Mouse (Mus musculus) c-Kit-positive CD71-positive TER-119-positive erythroid progenitor cells, embryonic 14.5 days (primary cell): ENCODE measurements around the gene Tyrp1.

Experiments
- DNase-seq: peaks from one replicate; pipeline ENCODE4 v3.0.0-alpha.2; 2013; ENCODE audit warnings: low spot score

Tyrp1 gene

GRCm38 (mm10) chr4:80834050-80834449, at the start of gene Tyrp1:
Tyrp1 (plus strand) TSS chr4:80834123.
- DNase-seq = no peak

- DNase-seq = no peak
Observed at GRCm38 (mm10) chr4:80788339-80788738, 45.6 kb upstream of the Tyrp1 start.

DNA sequence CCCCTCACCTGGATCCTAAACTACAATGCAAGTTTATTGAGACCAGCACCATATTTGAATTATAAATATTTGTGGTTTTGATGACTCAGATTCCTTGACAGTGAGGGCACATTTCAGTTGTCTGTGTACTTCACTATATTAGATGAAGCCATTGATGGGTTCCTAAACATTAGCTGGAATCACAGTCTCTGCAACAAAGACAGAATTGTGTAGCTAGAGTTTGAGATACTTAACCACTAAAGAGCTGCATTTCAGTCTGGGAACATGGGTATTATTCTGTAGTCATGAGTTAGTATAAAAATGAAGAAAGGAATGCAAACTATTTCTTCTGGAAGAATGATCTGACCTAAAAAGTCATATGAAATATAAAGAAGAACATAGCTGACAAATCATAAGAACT, 14.4 kb upstream of the Tyrp1 start:
- no peak for DNase-seq

- no peak for DNase-seq
Observed at GRCm38 (mm10) chr4:80821945-80822344, 12.0 kb upstream of the Tyrp1 start.

DNA sequence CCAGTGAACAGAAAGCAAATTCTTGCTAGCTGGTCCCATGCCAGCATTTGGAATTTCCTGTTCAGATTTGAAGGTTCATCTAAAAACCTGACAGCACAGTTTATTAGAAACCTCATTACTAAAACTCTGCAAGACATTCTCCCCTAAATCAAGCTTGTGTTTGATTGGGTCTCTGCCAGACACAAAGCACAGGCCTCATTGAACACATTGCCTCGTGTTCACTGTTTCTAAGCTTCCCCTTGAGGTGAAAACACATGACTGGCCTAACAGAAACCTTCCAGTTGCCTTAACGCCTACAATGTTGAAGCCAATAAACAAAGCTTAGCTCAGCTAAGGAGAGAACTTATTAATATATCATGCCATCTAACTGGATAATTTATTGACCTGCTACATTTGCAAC, 5.7 kb upstream of the Tyrp1 start:
- no peak for DNase-seq

DNA sequence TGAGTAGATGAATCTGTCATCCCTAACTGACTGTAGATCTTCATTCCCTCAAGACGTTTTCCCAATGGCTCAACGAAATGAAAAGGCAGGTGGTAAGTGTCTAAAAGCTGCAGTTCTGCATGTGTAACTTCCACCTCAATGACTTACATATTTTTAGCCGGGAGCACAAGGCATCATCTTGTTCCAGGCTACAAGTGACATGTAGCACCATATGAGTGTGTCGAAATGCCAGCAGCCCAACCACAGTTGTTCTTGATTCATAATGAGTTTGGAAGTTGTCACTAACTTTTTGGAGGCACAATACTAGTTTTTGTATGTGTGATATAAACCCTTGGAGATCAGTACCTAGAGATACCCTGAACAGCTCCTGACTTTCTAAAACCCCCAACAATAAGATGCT, 5.4 kb downstream of the Tyrp1 start:
- no peak for DNase-seq

DNA sequence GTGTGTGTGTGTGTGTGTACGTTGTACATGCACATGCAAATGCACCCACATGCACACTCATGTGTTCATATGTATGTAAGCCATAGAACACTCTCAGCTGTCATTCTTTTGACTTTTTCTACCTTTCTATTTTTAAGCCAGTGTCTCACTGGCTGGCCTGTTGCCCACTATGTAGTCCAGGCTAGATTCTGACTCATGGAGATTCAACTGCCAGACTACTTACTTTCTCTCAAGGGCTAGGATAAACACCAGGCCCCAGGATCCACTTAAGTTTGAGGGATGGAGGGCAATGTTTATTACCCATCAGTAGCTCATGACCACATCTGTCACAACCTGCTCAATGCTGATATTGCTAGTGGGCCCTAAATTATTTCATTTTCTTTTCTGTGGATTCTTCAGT, 8.1 kb downstream of the Tyrp1 start:
- DNase-seq = no peak

- no peak for DNase-seq
Observed at GRCm38 (mm10) chr4:80843752-80844151, 9.8 kb downstream of the Tyrp1 start.

DNA sequence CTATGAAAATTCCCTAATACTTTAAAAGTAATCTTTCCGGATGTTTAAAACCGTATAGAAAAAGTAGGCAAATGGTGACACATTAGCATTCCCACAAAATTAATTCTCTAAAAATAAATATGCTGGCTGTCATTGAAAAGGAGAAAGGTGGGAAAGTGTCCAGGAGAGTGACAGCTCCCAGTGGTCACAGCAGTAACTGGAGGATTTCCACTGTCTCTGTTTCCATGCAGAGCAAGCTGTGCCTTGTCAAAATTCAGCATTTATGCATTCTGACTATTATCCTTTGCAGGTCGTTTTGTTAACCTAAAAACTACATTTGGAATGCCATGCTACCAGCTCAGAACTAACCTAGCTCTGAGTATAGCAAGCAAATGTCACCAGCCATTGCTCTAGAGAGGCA, 12.1 kb downstream of the Tyrp1 start:
- DNase-seq = no peak

DNA sequence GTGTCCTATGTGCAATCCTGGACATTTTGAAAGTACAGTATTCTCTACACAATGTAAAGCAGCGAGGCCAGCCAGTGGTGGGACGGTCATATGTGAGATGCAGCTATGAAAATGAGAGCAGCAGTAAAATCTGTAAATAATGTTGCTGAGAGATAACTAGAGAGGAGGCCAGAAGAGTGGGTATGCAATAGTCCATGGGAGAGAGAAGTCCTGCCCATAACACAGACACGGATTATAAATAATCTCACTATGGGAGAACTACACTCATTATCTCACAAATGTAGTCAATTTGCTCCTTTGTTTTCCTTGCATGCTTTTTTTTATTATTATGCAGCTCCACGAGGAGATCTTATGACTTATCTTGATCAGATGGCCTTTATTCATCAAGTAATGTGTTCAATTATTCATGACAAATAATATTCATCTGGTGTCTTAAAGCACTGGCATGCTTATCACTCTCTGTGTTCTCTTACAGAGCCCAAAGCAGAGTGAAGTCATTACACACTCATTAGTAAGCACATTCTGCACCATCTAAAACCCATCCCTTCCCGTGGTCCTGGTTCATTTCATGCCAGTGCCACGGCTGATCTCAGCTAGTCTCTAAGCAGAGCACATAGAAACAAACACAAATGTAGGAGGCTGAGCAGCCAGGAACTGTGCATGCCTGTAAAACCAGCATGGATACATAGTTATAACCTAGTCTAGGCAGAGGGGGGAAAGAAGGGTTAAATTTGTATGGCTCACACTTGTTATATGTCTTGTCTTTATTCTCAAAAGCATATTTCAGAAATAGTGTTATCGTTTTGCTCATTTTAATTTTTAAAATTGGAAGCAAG, 18.9 kb downstream of the Tyrp1 start:
- DNase-seq = no peak

DNA sequence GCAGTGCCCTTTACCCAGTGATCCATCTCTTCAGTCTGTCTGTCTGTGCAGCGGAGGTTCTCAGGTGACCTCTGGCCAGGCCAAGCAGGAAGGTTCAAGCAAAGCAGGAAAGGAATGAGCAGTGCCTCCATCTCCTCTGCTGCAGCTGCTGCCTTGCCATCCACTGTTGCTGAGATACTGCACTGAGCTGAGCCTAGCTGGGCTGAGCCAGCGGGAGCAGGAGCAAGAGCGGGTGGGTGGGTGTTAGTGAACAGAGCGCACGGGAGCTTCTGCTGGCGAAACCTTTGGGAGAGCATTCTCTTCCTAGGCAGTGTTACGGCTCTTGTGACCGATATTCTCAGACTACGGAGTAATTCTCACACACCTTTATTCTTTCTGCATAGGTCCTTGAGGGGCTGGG, 21.6 kb downstream of the Tyrp1 start:
- no peak for DNase-seq

GRCm38 (mm10) chr4:80862962-80863361, 29.0 kb downstream of the Tyrp1 start:
- no peak for DNase-seq

DNA sequence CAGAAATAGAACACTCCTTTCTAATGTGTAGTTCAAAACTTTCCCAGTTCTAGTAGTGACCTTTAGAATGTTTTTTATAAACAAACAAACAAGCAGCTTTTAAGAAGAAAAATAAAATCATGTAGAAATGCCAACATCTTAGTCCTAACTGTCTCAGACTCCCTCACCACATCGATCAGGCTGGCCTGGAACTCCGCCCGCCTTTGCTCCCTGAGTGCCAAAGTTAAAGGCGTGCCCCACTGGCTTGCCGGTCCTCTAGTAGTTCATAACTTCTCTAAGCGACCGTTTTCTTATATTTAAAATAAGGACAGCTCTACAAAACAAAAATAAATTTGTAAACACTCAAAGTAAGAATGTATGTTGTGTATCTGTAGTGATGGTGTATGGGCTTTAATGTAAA, 30.0 kb downstream of the Tyrp1 start:
- no peak for DNase-seq

DNA sequence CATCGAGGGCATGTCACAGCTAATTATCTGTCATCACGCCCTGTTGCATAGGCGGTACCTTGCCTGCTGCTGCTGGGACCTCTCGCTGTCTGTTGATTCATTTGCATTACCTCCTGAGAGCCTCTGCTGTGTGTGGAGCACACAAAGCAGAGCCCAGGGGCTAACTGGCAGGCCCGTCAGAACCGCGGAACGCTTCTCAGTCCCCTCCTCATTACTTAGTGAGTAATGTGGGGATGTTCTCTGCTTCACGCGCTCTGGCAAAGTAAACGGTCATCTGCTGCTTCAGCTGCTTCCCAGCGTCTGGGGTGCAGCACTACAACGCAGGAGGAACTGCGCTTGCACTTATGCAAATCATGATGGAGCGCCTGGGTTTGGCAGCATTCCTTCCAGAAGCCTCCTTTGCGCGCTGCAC, 30.6 kb downstream of the Tyrp1 start:
- DNase-seq = peak; percentile 2

GRCm38 (mm10) chr4:80866065-80866464, 32.1 kb downstream of the Tyrp1 start:
- DNase-seq = no peak

- DNase-seq = no peak
Observed at GRCm38 (mm10) chr4:80869598-80869997, 35.7 kb downstream of the Tyrp1 start.

- peak; percentile 3 for DNase-seq
Observed at GRCm38 (mm10) chr4:80872847-80873644, 39.1 kb downstream of the Tyrp1 start.

- DNase-seq = no peak
Observed at GRCm38 (mm10) chr4:80874121-80874859, 40.4 kb downstream of the Tyrp1 start.

DNA sequence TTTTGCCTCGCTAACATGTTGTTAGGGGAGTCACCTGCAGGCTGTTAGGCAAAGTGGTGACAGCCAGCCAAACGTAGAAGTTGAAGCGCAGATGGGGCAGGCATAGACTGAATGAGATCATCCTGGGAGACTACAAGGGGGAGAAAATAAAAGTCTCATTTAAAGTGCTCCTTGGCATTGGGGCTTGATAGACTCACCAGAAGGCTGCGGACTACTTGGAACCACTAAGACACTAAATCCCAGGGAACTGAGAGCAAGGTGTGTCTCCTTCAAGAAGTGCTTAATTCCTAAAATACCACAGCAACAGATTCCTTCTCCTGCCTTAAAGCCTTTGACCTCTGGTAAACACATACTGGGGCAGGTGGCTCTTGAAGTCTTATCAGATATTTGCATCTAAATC, 41.1 kb downstream of the Tyrp1 start:
- no peak for DNase-seq

GRCm38 (mm10) chr4:80881996-80882599, 48.2 kb downstream of the Tyrp1 start:
- DNase-seq = no peak

DNA sequence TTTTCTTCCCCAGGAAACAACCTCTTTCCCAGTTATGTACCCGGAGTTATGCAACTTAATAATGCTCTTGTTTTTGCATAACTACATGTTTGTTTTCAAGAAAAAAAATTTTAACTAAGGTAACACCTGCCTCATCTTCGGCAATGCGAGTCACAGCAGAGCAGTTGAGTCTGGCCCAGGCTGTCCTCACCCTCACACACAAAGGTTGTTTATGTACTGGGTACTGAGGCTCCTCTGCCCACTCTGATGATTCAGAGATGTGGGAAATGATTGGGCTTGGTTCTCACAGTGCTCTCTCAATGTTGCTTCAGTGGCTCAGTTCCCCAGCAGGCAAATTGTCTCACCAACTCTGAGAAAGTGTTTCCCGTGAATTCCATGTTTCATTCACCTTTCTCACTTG, 52.7 kb downstream of the Tyrp1 start:
- no peak for DNase-seq

DNA sequence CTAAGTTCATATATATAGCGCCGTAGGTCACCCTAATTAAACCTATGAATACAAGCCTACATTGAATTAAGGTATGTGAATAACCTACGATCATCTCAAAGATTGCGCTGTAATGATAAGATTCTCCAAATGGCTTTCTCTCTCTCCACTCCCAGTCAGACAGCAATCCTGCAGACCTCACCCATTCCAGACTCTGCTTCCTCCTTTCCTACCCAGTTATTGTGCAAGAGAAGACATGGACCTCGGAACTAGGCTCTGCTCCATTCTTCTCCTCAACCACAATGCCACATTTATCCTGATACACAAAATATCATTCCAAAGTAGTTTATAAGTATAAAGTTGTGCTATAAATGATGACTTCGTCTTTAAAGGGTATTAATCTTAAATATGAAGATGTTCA, 57.1 kb downstream of the Tyrp1 start:
- DNase-seq = no peak
